Mouse (Mus musculus) urinary bladder, postnatal 4 days (tissue): ENCODE results near the gene Pomgnt1.
A peak's percentile ranks its signal among the peaks of the same experiment; 100 is the strongest.

ENCODE experiments used
- DNase-seq, 2 experiments: peaks; one replicate each; pipeline ENCODE4 v3.0.0; 2021 to 2022; ENCODE audit warnings: low spot score in 2 of 2

Pomgnt1 gene

DNA sequence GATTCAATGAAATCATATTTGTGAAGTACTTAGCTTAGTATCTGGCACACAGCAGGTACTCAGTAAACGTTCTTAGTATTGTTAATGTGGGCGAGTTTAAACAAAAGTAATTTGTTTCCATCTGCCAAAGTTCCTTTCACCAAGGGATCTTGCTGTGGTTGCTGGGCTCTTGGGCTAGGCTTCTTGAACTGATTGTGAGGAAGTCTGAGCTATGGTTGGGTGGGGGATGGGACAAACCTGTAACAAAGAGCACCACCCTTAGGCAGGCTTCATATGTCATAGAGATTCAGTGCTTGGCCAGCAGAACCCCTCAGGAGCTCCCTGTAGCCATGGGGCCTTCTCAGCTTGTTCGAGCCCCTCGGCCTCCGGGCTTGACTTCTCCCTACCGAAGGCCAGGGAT, 49.4 kb downstream of the Pomgnt1 start, which contains the start of the genes 1700042G07Rik and Gm49337:
TSS of gene 1700042G07Rik (plus strand) at position 301 of the 400 bp plus-strand sequence.
TSS of gene Gm49337 (plus strand) at position 313 of the 400 bp plus-strand sequence.
- no peak for DNase-seq

- no peak for DNase-seq
Measured at GRCm38 (mm10) chr4:116173752-116174151, 50.1 kb downstream of the Pomgnt1 start.

DNA sequence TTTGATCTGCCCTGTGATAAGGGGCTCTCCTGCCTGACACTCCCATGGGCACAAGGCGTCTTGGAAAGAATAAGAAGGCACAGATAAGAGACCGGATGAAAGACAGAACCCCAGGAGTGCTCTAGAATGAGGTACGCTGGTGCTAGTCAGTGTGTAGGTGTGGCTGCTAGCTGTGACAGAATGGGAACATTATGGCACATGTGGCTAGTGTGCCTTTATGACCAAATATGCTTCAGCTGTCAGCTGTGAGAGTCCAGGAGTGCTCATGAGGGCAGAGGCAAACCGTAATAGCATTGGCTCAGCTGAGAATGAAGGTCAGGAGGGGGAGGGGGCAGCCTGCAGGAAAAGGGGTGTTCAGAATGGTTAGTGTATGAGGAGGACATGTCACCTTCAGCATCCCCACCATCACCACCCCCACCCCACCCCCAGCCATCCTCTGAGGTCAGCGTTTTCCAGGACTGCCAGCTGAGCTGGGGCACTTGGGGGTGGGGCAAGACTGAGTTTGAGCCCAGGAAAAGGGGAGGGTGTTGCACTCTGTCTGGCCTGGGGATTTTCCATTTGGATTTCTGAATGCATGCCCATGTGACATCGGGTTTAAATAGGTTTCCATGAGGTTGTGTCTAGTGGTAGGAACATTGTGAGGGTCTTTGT, 51.0 kb downstream of the Pomgnt1 start:
- DNase-seq, result no peak

- DNase-seq, result no peak
Measured at GRCm38 (mm10) chr4:116175136-116175535, 51.5 kb downstream of the Pomgnt1 start.

GRCm38 (mm10) chr4:116175711-116176542, 52.3 kb downstream of the Pomgnt1 start:
- DNase-seq, result no peak

DNA sequence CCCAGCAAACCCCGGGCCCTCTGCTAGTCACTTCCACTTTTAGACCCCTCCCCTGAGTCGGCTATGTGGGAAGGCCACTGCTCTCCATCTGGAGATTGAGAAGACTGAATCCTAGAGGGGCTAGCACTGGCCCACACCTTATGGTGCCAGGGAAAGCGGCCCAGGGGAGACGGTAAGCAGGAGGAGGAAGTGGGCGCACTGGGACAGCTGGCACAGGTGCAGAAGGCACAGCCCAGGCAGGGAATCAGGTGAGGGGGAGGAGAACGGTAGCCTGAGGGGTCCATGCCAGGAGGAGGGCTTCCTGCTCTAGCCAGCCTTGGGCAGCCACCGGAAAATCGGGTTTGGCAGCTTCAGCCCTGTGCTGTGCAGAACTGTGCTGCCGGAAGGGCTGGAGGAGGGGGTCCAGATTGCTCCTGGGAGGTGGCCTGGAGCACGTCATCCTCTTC, 52.9 kb downstream of the Pomgnt1 start:
- peak; percentile 80 for DNase-seq

GRCm38 (mm10) chr4:116177140-116177539, 53.5 kb downstream of the Pomgnt1 start:
- peak in 1 of 2 experiments; percentile 68 for DNase-seq

GRCm38 (mm10) chr4:116182079-116182478, 58.4 kb downstream of the Pomgnt1 start:
- no peak for DNase-seq

DNA sequence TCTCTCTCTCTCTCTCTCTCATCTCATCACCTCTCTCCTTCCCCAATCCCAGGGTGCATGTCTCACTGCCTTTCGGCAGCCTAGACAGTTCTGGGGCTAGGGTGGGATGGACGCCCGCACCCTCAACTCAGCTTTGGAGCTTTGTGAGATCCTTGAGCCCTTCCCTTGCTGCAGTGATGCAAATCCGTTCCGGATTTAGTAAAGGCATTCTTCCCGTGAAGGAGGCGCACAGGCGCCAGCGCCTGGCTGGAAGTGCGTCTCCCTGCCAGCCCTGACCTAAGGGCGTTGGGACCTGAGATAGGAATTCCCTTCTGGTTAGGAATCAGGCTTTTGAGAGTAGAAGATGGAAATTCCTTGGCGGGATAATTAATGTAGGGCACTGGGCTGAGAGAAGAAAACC, 59.1 kb downstream of the Pomgnt1 start:
- DNase-seq, result no peak

- DNase-seq, result no peak
Measured at GRCm38 (mm10) chr4:116185083-116185482, 61.4 kb downstream of the Pomgnt1 start.

DNA sequence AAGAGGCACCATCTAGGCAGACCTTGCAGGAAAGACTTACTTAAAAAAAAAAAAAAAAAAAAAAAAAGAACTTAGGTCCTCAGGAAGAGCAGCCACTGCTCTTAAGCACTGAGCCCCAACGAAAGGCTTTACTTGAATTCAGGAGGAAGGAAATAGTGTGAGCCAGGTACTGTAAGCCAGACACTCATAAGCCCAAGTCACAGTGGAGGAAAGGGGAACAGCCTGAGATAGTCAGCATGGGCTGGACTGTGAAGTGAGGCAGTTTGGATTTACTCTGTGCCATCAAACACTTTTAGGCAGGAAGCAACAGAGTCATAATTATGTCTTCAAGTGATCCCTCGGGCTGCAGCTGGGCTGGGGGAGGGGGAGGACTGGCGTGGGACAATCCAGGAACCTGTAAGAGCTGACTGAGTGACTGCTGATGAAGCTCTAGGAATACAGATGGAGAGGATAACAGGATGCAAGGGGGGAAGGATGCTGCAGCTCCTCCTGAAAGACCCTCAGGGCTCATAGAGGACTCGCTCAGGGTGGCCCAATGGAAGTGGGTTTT, 68.7 kb downstream of the Pomgnt1 start:
- no peak for DNase-seq

GRCm38 (mm10) chr4:116193583-116194383, 70.1 kb downstream of the Pomgnt1 start:
- DNase-seq, result no peak

- DNase-seq, result no peak
Measured at GRCm38 (mm10) chr4:116198422-116198821, 74.8 kb downstream of the Pomgnt1 start.

- DNase-seq, result no peak
Measured at GRCm38 (mm10) chr4:116204422-116204821, 80.8 kb downstream of the Pomgnt1 start.

- no peak for DNase-seq
Measured at GRCm38 (mm10) chr4:116206531-116206930, 82.9 kb downstream of the Pomgnt1 start.

- no peak for DNase-seq
Measured at GRCm38 (mm10) chr4:116208891-116209290, 85.3 kb downstream of the Pomgnt1 start.
